Mouse (Mus musculus) ES-E14 (cell line): ENCODE measurements around the gene Entpd4b. TPM values are rescaled to one million over a fixed set of nuclear protein-coding genes. Genes with fewer than 3 reads are reported as not detected.
"Not testable (repeated sequence)": the region's sequence is repeated elsewhere in the genome, so short reads cannot be mapped to it uniquely, and the experiment has no call there.

Experiments used
- DNase-seq: peaks from one replicate; pipeline ENCODE4 v3.0.0-alpha.2; 2013; ENCODE audit warnings: low read depth, low spot score
- H3K27ac ChIP-seq: 2 replicates; pipeline ENCODE4 v1.5.1; 2012; ENCODE audit warnings: low read depth, mild to moderate bottlenecking, low read length, moderate library complexity, mixed read lengths; ENCODE audit not compliant: poor library complexity, insufficient read depth, severe bottlenecking
- H3K36me3 ChIP-seq: 2 replicates; pipeline ENCODE4 v1.6.1; 2012; ENCODE audit warnings: mild to moderate bottlenecking, low read length, moderate library complexity, mixed read lengths; ENCODE audit not compliant: control insufficient read depth, poor library complexity, insufficient read depth, severe bottlenecking
- H3K4me1 ChIP-seq, 2 experiments: fragments of 150-350 bp in 1 of 2; sonication (generic) in 1 of 2; 2 replicates each; pipeline ENCODE4 v1.6.1; 2012; ENCODE audit warnings: low read length in 2 of 2, mild to moderate bottlenecking in 1 of 2, mixed read lengths in 1 of 2; ENCODE audit not compliant: control insufficient read depth in 2 of 2, insufficient read depth in 2 of 2, poor library complexity in 1 of 2
- H3K4me3 ChIP-seq, 2 experiments: fragments of 150-350 bp in 1 of 2; sonication (generic) in 1 of 2; 2 replicates each; pipeline ENCODE4 v1.5.1; 2012; ENCODE audit warnings: low read length in 2 of 2, low read depth in 1 of 2, mild to moderate bottlenecking in 1 of 2, mixed read lengths in 1 of 2; ENCODE audit not compliant: insufficient read depth in 1 of 2, poor library complexity in 1 of 2, severe bottlenecking in 1 of 2
- H3K9ac ChIP-seq: 2 replicates; pipeline ENCODE4 v1.6.1; 2012; ENCODE audit warnings: low read depth, mild to moderate bottlenecking, low read length, mixed read lengths; ENCODE audit not compliant: poor library complexity, insufficient read depth, severe bottlenecking
- H3K9me3 ChIP-seq: fragments of 150-350 bp; sonication (generic); 2 replicates; pipeline ENCODE4 v1.6.1; 2012; ENCODE audit warnings: low read depth, mild to moderate bottlenecking, low read length; ENCODE audit not compliant: control insufficient read depth, insufficient read depth
- in situ Hi-C, 2 experiments: fragments of 600-800 bp; cut with MboI; formaldehyde crosslinking; loops; one replicate each; pipeline ENCODE4 v1.15.1; 2025; ENCODE audit warnings: low sequenced_read_pairs in 2 of 2, inconsistent platforms in 1 of 2; ENCODE audit not compliant: unreplicated experiment in 2 of 2
- total RNA-seq: library from RNA; depleted of rRNA; stranded (reverse); fragments of 300-350 nt; gene quantifications from 2 replicates; pipeline ENCODE4 v1.2.3, GENCODE M21; 2012; rRNA removed

Entpd4b gene
- total RNA-seq: 4.6 and 11.3 TPM in 2 replicates

GRCm38 (mm10) chr14:69555110-69555831, at the start of gene Entpd4b:
TSS of gene Entpd4b (plus strand) at chr14:69555424.
- H3K36me3 ChIP-seq, H3K9me3 ChIP-seq, H3K27ac ChIP-seq, in situ Hi-C loops, DNase-seq, H3K9ac ChIP-seq, H3K4me3 ChIP-seq, H3K4me1 ChIP-seq: not testable (repeated sequence)

DNA sequence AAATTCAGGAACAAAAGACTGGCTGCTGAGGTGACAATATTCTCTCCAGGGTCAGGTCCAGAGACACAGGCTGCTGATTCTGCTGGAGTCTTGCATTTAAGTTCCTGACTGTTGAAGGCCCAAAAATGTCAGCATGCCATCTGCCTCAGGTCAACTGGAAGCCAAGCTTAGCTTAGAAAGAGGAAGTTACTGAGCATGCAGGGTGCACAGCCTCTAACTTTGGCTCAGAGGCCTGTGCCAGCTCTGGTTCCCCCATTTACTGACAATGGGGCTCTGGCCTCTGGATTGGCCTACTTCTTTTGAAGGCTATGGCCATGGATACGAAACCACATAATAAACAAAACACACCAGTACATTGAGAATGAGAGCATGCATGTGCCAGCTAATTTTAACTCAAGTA, 48.2 kb upstream of the Entpd4b start:
- DNase-seq, H3K9ac ChIP-seq, H3K36me3 ChIP-seq, H3K4me3 ChIP-seq, H3K4me1 ChIP-seq, H3K27ac ChIP-seq, H3K9me3 ChIP-seq, in situ Hi-C loops: not testable (repeated sequence)

- H3K27ac ChIP-seq, H3K9me3 ChIP-seq, in situ Hi-C loops: not testable (repeated sequence)
These were observed 42.8 kb upstream of the Entpd4b start, which contains the start of gene Gm27179 for GRCm38 (mm10) chr14:69512449-69512848. TSS of gene Gm27179 (minus strand) at chr14:69512549.

GRCm38 (mm10) chr14:69520810-69521209, 34.4 kb upstream of the Entpd4b start:
- H3K9ac ChIP-seq, H3K36me3 ChIP-seq, H3K9me3 ChIP-seq, H3K27ac ChIP-seq, DNase-seq, H3K4me1 ChIP-seq, in situ Hi-C loops, H3K4me3 ChIP-seq: not testable (repeated sequence)

More at GRCm38 (mm10) chr14:69512449-69512848, 42.8 kb upstream of the Entpd4b start, which contains the start of gene Gm27179:
- not testable (repeated sequence) for DNase-seq, H3K9ac ChIP-seq, H3K4me1 ChIP-seq, H3K36me3 ChIP-seq, H3K4me3 ChIP-seq

DNA sequence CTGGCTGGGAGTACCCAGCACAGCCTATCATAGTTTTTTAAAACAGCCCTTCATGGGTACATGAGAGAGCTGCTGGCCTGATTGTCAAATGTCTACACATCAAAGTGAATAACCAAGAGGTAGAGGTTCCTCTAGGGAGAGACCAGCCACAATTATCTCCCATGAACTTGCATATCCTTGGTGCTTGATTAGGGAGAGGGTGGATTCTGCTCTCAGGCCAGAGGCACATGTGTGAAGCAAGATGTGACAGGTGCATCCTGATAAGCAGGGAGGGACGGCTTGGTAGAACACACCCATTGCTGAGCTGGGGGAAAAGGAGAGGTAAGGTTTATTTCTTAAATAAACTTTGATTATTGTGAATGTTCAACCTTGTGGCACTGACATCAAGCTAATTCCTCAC, 32.2 kb upstream of the Entpd4b start:
- in situ Hi-C loops, H3K27ac ChIP-seq: not testable (repeated sequence)

GRCm38 (mm10) chr14:69526202-69526601, 29.0 kb upstream of the Entpd4b start:
- H3K36me3 ChIP-seq, in situ Hi-C loops, H3K9me3 ChIP-seq, H3K4me1 ChIP-seq, H3K4me3 ChIP-seq, H3K27ac ChIP-seq, DNase-seq, H3K9ac ChIP-seq: not testable (repeated sequence)

More for the DNA sequence above, 32.2 kb upstream of the Entpd4b start:
- H3K9ac ChIP-seq, H3K9me3 ChIP-seq, H3K36me3 ChIP-seq, DNase-seq, H3K4me3 ChIP-seq, H3K4me1 ChIP-seq: not testable (repeated sequence)

GRCm38 (mm10) chr14:69536539-69536938, 18.7 kb upstream of the Entpd4b start:
- H3K9me3 ChIP-seq, in situ Hi-C loops, H3K4me1 ChIP-seq, DNase-seq, H3K9ac ChIP-seq, H3K4me3 ChIP-seq, H3K27ac ChIP-seq, H3K36me3 ChIP-seq: not testable (repeated sequence)

DNA sequence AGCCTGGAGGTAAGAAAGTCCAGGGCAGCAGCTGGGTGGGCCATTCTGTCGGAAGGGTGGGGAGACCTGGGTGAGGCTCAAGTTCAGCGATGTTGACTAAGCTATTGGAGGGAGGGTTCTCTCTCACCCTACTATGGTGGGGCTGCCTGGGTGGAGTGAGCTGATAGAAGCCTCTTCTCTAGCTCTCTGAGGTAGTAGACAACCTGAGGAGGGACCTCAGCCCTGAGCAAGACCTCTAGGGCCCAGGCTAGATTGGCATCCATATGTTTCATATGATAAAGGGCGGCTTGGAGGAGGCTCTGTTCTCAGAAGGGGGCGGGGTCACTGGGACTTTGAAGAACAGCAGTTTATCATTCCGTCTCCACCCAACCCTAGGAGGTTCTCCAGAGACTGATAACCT, 15.1 kb upstream of the Entpd4b start:
- not testable (repeated sequence) for H3K9ac ChIP-seq

More for the DNA sequence above, 15.1 kb upstream of the Entpd4b start:
- H3K4me1 ChIP-seq, H3K9me3 ChIP-seq, DNase-seq, H3K36me3 ChIP-seq, H3K4me3 ChIP-seq, in situ Hi-C loops, H3K27ac ChIP-seq: not testable (repeated sequence)
